Mouse (Mus musculus): ENCODE results near the gene Aimp2. TPM values are rescaled to one million over a fixed set of nuclear protein-coding genes. Genes with fewer than 3 reads are reported as not detected.

The Aimp2 gene
- polyA plus RNA-seq (2015; fragmentation: Nextera tagmentation; extraction: Ambion mirVana) = 76.6 and 81.9 TPM in 2 replicates

DNA sequence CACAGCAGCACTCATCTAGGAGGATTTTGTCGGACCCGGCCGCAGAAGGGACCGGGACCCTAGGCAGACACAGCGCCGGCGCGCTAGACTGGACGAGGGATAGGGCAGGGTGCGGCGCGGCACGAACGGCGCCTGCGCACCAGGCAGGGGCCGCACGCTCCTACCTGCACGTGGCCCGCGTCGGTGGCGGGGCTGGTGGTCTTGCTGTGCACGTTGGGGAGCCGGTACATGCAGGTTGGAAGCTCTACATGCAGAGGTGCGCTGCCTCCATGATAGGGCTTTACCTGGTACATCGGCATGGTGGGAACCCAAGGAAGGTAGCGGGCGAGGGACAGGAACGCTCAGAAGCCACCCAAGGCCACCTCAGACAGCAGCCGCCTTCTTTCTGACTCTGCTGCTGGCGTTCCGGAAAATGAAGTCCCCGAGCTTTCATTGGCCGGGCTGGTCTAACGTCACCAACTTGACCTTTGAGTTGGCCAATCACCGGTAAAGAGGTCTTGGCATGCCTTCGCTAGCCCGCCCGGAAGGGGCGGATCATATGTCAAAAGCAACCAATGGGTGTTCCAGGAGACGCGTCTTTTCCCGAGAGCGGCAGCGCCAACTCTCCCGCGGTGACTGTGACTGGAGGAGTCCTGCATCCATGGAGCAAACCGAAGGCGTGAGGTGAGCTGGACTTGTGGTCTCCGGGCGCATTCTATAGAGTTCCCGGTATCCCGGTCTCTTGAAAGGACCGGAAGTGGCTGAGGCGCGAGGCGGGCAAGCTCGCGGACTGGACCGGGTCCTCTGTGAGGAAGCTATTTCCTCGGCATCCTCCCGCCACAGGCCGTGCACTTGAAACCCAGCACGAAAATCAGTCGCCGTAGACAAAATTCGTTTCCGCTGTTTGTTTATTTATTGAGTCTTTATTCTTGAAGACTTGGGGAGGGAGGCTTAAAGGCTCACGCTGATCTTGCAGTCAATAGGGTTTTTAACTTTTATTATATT is at the start of gene Aimp2, which contains the start of gene Pms2:
Gene Aimp2, minus strand, starts transcription at position 431 of the 984 bp plus-strand sequence.
Gene Pms2, plus strand, starts transcription at position 548 of the 984 bp plus-strand sequence.
- H3K4me3 ChIP-seq (replicated peaks; ENCODE audit: low read depth, low read length) = peak within 1 kb of the TSS; percentile 50
- under 1% methylated on average over 70 of the region's 70 CpGs for WGBS
- H3K9me3 ChIP-seq (replicated peaks; ENCODE audit: low read length) = no peaks in the 10 kb centered on the region
- no peaks in the 10 kb centered on the region for H3K4me1 ChIP-seq (replicated peaks; ENCODE audit: insufficient read depth, low read length)
- H3K27me3 ChIP-seq (ENCODE audit: insufficient read depth, low read length) = no peaks in the 10 kb centered on the region
- 0 out of 2 replicates have a peak, but pooled peaks cover 9% of the 10 kb centered on the region for H3K36me3 ChIP-seq (ENCODE audit: insufficient read depth, low read length)
- H3K4me2 ChIP-seq (ENCODE audit: low read length) = peak within 1 kb of the TSS; percentile 81
- H3K27ac ChIP-seq = peak within 1 kb of the TSS; percentile 79
- H3K9ac ChIP-seq (ENCODE audit: low read depth, low read length) = peak within 1 kb of the TSS; percentile 64
- peak; percentile 99 for ATAC-seq (replicated peaks; ENCODE audit: low FRiP score, low read depth)
- TF ChIP-seq CTCF (IDR thresholded peaks at IDR 0.05; ENCODE audit: low read depth) = no peak
- peak; percentile 99 for DNase-seq (ENCODE audit: low spot score)

DNA sequence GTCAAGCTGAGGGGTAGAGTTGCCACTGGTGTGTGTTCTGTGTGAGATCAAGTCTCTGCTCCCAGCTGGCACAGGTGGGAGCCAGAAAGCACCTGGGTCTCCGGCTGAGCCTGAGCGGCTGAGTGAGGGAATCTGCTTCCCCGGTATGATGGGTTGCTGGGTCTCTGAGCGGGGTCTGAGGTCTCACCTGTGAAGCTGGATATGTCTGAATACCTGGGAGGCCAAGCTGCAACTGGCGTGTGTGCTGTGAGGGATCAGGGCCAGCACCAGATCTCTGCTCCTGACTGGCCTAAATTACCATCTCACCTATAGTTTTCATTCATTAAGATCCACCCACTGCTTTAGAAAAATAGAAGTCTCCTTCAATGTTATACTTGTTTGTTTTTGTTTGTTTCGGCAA is 47.5 kb upstream of the Aimp2 start:
- Histone ChIP-seq H3K36me3 (ENCODE audit: insufficient read depth, low read length) (no peaks in the 10 kb centered on the region), H3K9ac (ENCODE audit: low read depth, low read length) (no peak overlapping the region), H3K4me3 (replicated peaks; ENCODE audit: low read depth, low read length) (no peak overlapping the region), H3K27ac (no peak overlapping the region), H3K4me2 (ENCODE audit: low read length) (no peak overlapping the region), H3K4me1 (replicated peaks; ENCODE audit: insufficient read depth, low read length) (no peaks in the 10 kb centered on the region), H3K9me3 (replicated peaks; ENCODE audit: low read length) (no peaks in the 10 kb centered on the region), H3K27me3 (ENCODE audit: insufficient read depth, low read length) (no peaks in the 10 kb centered on the region)
- no peak for TF ChIP-seq CTCF (IDR thresholded peaks at IDR 0.05; ENCODE audit: low read depth)
- DNase-seq (ENCODE audit: low spot score) = no peak
- no peak for ATAC-seq (replicated peaks; ENCODE audit: low FRiP score, low read depth)
- 94% methylated on average over 6 of the region's 6 CpGs for WGBS

DNA sequence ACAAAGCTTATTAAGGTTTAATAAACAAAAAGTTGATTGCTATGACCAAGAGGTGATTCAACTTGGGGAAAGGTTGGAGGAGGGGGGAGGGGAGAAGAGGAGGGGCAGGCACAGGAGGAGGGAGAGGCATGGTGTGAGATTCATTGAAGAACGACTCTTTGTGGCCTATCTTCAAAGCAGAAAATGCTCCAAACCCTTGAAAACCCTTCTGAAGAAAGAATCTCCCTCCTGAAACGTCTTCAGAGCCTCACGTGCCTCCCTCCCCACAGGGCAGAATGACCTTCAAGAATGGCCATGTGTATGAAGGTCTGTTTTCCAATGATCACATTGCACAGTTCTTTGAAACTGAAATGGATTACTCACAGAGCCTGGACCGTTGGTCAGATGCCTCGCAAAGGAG is 40.4 kb upstream of the Aimp2 start:
- ATAC-seq (replicated peaks; ENCODE audit: low FRiP score, low read depth) (no peak), DNase-seq (ENCODE audit: low spot score) (no peak)
- H3K9me3 ChIP-seq (replicated peaks; ENCODE audit: low read length) = no peaks in the 10 kb centered on the region
- no peak overlapping the region for H3K4me2 ChIP-seq (ENCODE audit: low read length)
- H3K9ac ChIP-seq (ENCODE audit: low read depth, low read length) = no peak overlapping the region
- H3K27me3 ChIP-seq (ENCODE audit: insufficient read depth, low read length) = no peaks in the 10 kb centered on the region
- H3K36me3 ChIP-seq (ENCODE audit: insufficient read depth, low read length) = no peaks in the 10 kb centered on the region
- no peak for TF ChIP-seq CTCF (IDR thresholded peaks at IDR 0.05; ENCODE audit: low read depth)
- H3K4me1 ChIP-seq (replicated peaks; ENCODE audit: insufficient read depth, low read length) = no peaks in the 10 kb centered on the region
- H3K4me3 ChIP-seq (replicated peaks; ENCODE audit: low read depth, low read length) = no peak overlapping the region
- H3K27ac ChIP-seq = no peak overlapping the region
- 41% methylated on average over 5 of the region's 5 CpGs for WGBS

DNA sequence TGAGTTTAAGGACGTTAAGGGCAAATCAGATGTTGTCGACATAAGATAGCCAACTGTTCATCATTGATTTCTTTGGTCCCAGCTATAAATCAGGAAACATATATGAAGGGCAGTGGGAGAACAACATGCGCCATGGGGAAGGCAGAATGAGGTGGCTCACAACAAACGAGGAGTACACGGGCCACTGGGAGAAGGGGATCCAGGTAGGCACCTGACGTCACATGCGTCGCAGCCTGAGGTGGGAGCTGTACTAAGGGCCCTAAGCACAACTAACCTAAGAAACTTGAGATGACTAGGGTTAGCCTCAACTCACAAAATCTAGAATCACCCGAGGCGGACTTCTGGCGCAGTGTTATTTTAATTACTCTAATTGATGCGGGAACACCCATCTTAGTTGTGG is 38.7 kb upstream of the Aimp2 start:
- Histone ChIP-seq H3K27me3 (ENCODE audit: insufficient read depth, low read length) (no peaks in the 10 kb centered on the region), H3K9ac (ENCODE audit: low read depth, low read length) (no peak overlapping the region), H3K4me3 (replicated peaks; ENCODE audit: low read depth, low read length) (no peak overlapping the region), H3K9me3 (replicated peaks; ENCODE audit: low read length) (no peaks in the 10 kb centered on the region), H3K4me1 (replicated peaks; ENCODE audit: insufficient read depth, low read length) (no peaks in the 10 kb centered on the region), H3K27ac (no peak overlapping the region), H3K36me3 (ENCODE audit: insufficient read depth, low read length) (no peaks in the 10 kb centered on the region), H3K4me2 (ENCODE audit: low read length) (no peak overlapping the region)
- WGBS = 84% methylated on average over 12 of the region's 12 CpGs
- DNase-seq (ENCODE audit: low spot score) (no peak), ATAC-seq (replicated peaks; ENCODE audit: low FRiP score, low read depth) (no peak)
- TF ChIP-seq CTCF (IDR thresholded peaks at IDR 0.05; ENCODE audit: low read depth) = no peak

DNA sequence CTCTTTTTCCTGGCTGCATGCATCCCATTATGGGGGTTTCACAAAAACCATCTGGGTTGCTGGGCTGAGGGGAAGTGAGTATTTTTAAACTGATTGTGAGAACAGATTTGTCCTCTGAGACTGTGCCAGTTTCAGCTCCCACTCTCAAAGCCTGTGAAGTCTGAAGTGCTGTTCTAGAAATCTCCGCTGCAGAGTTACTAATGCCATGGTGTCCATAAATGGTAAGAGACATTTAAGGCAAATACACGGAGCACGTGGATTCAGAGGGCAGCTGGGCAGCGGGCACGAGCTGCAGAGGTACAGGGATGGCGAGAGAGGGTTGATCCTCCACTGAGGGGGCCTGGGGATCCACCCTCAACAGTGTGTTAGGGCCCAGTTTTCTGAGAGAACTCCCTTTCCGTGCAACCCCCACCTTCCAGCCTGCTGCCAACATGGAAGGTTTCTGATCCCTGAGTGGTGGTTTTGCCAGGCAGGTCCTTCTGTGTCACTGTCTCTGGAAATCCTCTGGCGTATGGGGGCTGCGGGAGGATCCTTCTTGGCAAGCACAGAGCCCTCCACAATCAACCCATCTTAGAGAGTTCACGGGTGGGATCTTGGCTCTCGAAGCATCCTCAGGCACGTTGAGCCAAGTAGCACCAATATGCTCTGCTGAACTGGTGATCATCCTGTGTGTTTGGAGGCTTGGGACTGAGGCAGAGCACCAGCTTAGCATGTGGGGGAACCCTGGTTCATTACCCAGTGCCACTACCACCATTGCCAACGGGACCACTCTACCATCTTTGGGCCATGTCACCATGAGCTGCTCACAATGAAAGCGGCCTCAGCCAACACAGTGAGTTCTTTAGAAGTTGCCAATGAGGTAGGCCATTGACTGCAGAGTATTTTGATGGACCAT is 33.8 kb upstream of the Aimp2 start:
- no peak overlapping the region for H3K9ac ChIP-seq (ENCODE audit: low read depth, low read length)
- ATAC-seq (replicated peaks; ENCODE audit: low FRiP score, low read depth) (no peak), DNase-seq (ENCODE audit: low spot score) (no peak)
- no peaks in the 10 kb centered on the region for H3K9me3 ChIP-seq (replicated peaks; ENCODE audit: low read length)
- H3K4me1 ChIP-seq (replicated peaks; ENCODE audit: insufficient read depth, low read length) = no peaks in the 10 kb centered on the region
- H3K27ac ChIP-seq = no peak overlapping the region
- TF ChIP-seq CTCF (IDR thresholded peaks at IDR 0.05; ENCODE audit: low read depth) = no peak
- H3K4me2 ChIP-seq (ENCODE audit: low read length) = no peak overlapping the region
- WGBS = 85% methylated on average over 14 of the region's 14 CpGs
- no peaks in the 10 kb centered on the region for H3K36me3 ChIP-seq (ENCODE audit: insufficient read depth, low read length)
- H3K4me3 ChIP-seq (replicated peaks; ENCODE audit: low read depth, low read length) = no peak overlapping the region
- H3K27me3 ChIP-seq (ENCODE audit: insufficient read depth, low read length) = no peaks in the 10 kb centered on the region

DNA sequence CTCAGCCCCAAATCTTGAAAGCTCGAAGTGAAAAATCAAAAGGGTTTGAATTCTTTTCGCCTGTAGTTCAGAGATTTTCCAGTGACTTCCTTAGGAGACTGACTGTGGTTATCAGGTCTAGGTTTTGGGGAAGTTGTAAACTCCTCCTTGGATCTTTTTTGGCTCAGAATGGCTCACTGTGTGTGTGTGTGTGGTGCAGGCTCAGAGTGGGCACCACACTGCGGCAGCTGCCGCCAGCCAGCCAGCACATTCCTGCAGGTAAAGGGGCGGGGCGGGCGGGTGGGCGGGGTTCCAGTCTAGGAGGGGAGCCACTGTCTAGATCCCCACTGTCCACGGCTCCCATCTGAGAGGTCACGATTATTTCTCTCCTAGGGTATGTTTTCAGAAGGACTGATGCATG is 31.9 kb upstream of the Aimp2 start:
- no peak for DNase-seq (ENCODE audit: low spot score)

More for the DNA sequence above, 31.9 kb upstream of the Aimp2 start:
- no peaks in the 10 kb centered on the region for H3K4me1 ChIP-seq (replicated peaks; ENCODE audit: insufficient read depth, low read length)
- H3K4me3 ChIP-seq (replicated peaks; ENCODE audit: low read depth, low read length) = no peak overlapping the region
- no peak for TF ChIP-seq CTCF (IDR thresholded peaks at IDR 0.05; ENCODE audit: low read depth)
- H3K9ac ChIP-seq (ENCODE audit: low read depth, low read length) = no peak overlapping the region
- no peaks in the 10 kb centered on the region for H3K9me3 ChIP-seq (replicated peaks; ENCODE audit: low read length)
- no peak for ATAC-seq (replicated peaks; ENCODE audit: low FRiP score, low read depth)
- H3K4me2 ChIP-seq (ENCODE audit: low read length) = no peak overlapping the region
- H3K27me3 ChIP-seq (ENCODE audit: insufficient read depth, low read length) = no peaks in the 10 kb centered on the region
- H3K36me3 ChIP-seq (ENCODE audit: insufficient read depth, low read length) = no peaks in the 10 kb centered on the region
- 18% methylated on average over 10 of the region's 10 CpGs for WGBS
- no peak overlapping the region for H3K27ac ChIP-seq

Measured in kidney, postnatal 0 days (tissue).